Mouse (Mus musculus) midbrain, embryonic 11.5 days (tissue): ENCODE results near the gene Serpinb9b. TPM values are rescaled to one million over a fixed set of nuclear protein-coding genes. Genes with fewer than 3 reads are reported as not detected.
A peak's percentile ranks its signal among the peaks of the same experiment; 100 is the strongest.

Experiments
- ATAC-seq: fragments of 200-750 bp; cut with Nextera tagmentation; 2 replicates; pipeline ENCODE4 v1.8.0; 2017; ENCODE audit warnings: moderate TSS enrichment, moderate library complexity; ENCODE audit not compliant: low FRiP score
- DNase-seq: peaks from one replicate; pipeline ENCODE4 v3.0.0; 2015; ENCODE audit warnings: low spot score; ENCODE audit errors: missing footprints
- H3K27ac ChIP-seq: fragments of 300-500 bp; sonication (generic); 2 replicates; pipeline ENCODE4 v1.5.1; 2014; ENCODE audit warnings: low read depth, low read length
- H3K27me3 ChIP-seq: fragments of 300-500 bp; sonication (generic); 2 replicates; pipeline ENCODE4 v1.6.1; 2014; ENCODE audit warnings: mild to moderate bottlenecking, low read length, moderate library complexity, mixed read lengths; ENCODE audit not compliant: control insufficient read depth, insufficient read depth
- H3K36me3 ChIP-seq: fragments of 300-500 bp; sonication (generic); 2 replicates; pipeline ENCODE4 v1.6.1; 2014; ENCODE audit warnings: mild to moderate bottlenecking, low read length, moderate library complexity, mixed read lengths; ENCODE audit not compliant: control insufficient read depth, insufficient read depth
- H3K4me1 ChIP-seq: fragments of 300-500 bp; sonication (generic); 2 replicates; pipeline ENCODE4 v1.6.1; 2014; ENCODE audit warnings: low read length; ENCODE audit not compliant: control insufficient read depth, insufficient read depth
- H3K4me2 ChIP-seq: fragments of 300-500 bp; sonication (generic); 2 replicates; pipeline ENCODE4 v1.6.1; 2014; ENCODE audit warnings: mild to moderate bottlenecking, moderate library complexity
- H3K4me3 ChIP-seq: fragments of 300-500 bp; sonication (generic); 2 replicates; pipeline ENCODE4 v1.5.1; 2014; ENCODE audit warnings: low read depth, low read length
- H3K9ac ChIP-seq: fragments of 300-500 bp; sonication (generic); 2 replicates; pipeline ENCODE4 v1.6.1; 2014; ENCODE audit warnings: low read length
- H3K9me3 ChIP-seq: fragments of 300-500 bp; sonication (generic); 2 replicates; pipeline ENCODE4 v1.6.1; 2016; ENCODE audit warnings: low read length; ENCODE audit not compliant: control insufficient read depth
- WGBS: fragments of 180-500 bp; shearing (Covaris S2); extraction: QIAGEN DNeasy Blood & Tissue Kit; methylation state at CpG from one replicate; pipeline ENCODE4 v1.1.7; 2014; 5-methylcytosine and 5-hydroxymethylcytosine counted together
- polyA plus RNA-seq: library from polyadenylated mRNA; unstranded; fragments of >200 nt; fragmentation: Nextera tagmentation; extraction: Ambion mirVana; gene quantifications from 2 replicates; pipeline ENCODE4 v1.2.1, GENCODE M21; 2014

Gene Serpinb9b
- polyA plus RNA-seq, 1 experiment from 2014 or later: 0.12 TPM

DNA sequence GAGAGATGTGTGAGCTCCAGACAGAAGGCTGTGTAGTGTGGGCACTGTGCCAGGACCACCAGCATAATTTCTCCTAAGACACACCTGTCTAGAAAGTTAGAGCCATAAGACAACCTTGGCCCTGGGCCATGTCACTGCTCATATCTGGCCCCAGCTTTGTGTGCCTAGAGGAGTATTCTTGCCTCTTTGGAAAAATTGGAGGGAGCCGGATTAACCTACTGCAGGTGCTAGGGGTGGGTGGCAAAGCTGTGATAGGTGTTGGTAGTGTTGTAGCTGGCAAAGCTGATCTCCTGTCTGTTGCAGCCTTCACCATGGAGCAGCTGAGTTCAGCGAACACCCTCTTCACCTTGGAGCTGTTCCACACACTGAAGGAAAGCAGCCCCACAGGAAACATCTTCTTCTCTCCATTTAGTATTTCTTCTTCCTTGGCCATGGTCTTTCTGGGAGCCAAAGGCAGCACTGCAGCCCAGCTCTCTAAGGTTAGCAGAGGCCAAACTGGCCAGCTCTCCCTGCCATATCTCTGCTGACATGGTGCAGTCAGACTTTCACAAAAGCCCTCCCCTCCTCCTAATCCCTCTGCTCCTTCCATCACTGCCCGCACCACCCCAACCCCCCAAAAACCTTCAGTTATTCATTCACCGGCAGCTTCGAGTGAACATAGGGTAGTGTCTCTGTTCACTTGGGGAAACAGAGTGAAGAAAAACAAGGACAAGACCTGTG, 57.9 kb downstream of the Serpinb9b start:
- DNase-seq (no peak), ATAC-seq (peak; percentile 75)
- Histone ChIP-seq H3K9me3 (no peaks in the 10 kb centered on the region), H3K27me3 (no peaks in the 10 kb centered on the region), H3K36me3 (no peaks in the 10 kb centered on the region), H3K4me1 (peaks cover 5% of the 10 kb centered on the region), H3K4me2 (no peak overlapping the region), H3K4me3 (no peak overlapping the region), H3K27ac (no peak overlapping the region), H3K9ac (no peak overlapping the region)
- WGBS: 46% methylated on average over 5 of the region's 5 CpGs

DNA sequence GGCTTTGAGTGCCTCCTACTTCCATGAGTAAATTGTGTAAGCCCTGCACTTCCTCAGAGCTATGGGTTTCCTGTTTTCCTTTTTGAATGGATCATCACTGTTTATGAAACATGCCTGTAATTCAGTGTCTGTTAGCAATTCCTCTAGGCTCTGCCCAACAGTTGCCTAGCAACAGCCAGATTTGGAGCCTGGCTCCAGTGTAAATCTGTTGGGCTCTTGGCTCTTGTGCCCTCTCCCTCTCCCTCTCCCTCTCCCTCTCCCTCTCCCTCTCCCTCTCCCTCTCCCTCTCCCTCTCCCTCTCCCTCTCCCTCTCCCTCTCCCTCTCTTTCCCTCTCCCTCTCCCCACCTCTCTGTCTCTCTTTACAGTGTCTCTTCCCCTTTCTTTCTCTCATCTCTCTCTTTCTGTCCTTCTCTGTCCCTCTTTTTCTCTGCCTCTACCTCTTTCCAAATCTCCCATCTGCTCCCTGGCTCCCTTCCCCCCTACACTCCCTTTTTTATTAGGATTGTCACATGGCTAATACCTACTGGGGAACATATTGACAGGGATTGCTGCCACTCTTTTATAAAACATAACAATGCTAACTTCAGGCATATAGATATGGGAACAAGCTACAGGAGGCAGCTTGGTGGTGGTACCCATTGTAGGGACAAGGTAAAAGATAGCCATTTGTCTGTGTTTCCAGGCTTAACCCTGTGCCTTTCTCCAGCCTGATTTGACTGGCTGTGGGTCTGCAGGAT, 58.6 kb downstream of the Serpinb9b start:
- no peak overlapping the region for H3K9ac ChIP-seq
- ATAC-seq (peak; percentile 83), DNase-seq (peak; percentile 84)
- H3K9me3 ChIP-seq: no peaks in the 10 kb centered on the region
- no peaks in the 10 kb centered on the region for H3K27me3 ChIP-seq
- no peak overlapping the region for H3K4me3 ChIP-seq
- H3K27ac ChIP-seq: no peak overlapping the region
- peaks cover 5% of the 10 kb centered on the region for H3K4me1 ChIP-seq
- H3K36me3 ChIP-seq: no peaks in the 10 kb centered on the region
- H3K4me2 ChIP-seq: no peak overlapping the region

DNA sequence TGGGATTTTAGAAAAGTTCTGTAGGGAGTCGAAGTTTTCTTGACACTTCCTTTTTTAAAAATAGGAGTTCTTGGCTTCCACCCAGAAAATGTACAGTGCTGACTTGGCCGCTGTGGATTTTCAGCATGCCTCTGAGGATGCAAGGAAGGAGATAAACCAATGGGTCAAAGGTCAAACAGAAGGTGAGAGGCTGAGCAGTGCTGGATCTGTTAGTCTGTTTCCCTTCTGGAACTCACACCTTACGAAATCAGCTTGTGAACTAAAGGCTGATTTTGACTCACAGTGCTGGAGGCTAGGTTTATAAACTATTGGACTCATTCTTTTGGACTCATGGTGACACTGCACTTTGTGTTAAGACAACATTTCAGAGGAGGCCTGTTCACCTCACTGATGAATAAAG, 62.4 kb downstream of the Serpinb9b start:
- no peak for ATAC-seq
- 85% methylated on average over 3 of the region's 3 CpGs for WGBS

DNA sequence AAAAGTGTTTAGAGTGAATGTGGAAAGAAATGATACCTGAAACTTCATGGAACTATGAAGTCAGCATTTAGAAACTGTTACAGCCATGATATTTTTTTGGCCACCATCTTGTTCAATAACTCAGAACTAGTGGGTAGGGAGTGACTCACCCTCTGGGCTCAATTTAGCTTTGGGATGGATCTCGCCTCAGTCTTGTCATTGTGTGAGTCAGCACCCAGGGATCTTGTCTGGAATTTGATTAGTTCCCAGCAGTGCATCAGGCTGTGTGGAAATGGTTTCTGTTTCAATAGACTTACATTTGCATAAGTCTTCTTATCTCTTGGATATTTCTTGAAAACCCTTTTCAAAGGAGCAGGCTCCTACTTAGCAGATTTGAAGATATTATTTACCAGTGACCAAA, 63.3 kb downstream of the Serpinb9b start:
- no peak for ATAC-seq
- Histone ChIP-seq H3K4me1 (peaks cover under 1% of the 10 kb centered on the region), H3K9ac (no peak overlapping the region), H3K27ac (no peak overlapping the region), H3K4me2 (no peak overlapping the region), H3K9me3 (no peaks in the 10 kb centered on the region), H3K27me3 (no peaks in the 10 kb centered on the region), H3K36me3 (no peaks in the 10 kb centered on the region), H3K4me3 (no peak overlapping the region)
- no peak for DNase-seq
- WGBS: 56% methylated on average over 1 of the region's 1 CpGs

More for the DNA sequence above, 62.4 kb downstream of the Serpinb9b start:
- Histone ChIP-seq H3K36me3 (no peaks in the 10 kb centered on the region), H3K4me3 (no peak overlapping the region), H3K27ac (no peak overlapping the region), H3K4me2 (no peak overlapping the region), H3K27me3 (no peaks in the 10 kb centered on the region), H3K4me1 (peaks cover 5% of the 10 kb centered on the region), H3K9me3 (no peaks in the 10 kb centered on the region), H3K9ac (no peak overlapping the region)
- no peak for DNase-seq

DNA sequence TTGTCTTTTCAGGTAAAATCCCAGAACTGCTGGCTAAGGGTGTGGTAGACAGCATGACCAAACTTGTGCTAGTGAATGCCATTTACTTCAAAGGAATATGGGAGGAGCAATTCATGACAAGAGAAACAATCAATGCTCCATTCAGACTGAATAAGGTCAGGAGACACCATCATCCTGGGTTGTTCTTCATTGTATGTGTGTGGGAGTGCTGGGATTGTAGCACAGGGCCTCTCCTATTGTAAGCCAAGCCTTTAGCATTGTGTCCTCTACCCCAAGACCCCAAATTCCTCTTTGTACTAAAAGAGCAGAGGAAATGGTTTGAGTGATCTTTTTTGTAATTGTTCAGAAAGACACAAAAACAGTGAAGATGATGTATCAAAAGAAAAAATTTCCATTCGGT, 64.1 kb downstream of the Serpinb9b start:
- ATAC-seq: no peak

More for the DNA sequence above, 64.1 kb downstream of the Serpinb9b start:
- H3K4me2 ChIP-seq: no peak overlapping the region
- no peak overlapping the region for H3K27ac ChIP-seq
- no peaks in the 10 kb centered on the region for H3K4me1 ChIP-seq
- no peaks in the 10 kb centered on the region for H3K27me3 ChIP-seq
- no peaks in the 10 kb centered on the region for H3K9me3 ChIP-seq
- WGBS: 90% methylated on average over 1 of the region's 1 CpGs
- no peak overlapping the region for H3K4me3 ChIP-seq
- H3K9ac ChIP-seq: no peak overlapping the region
- no peaks in the 10 kb centered on the region for H3K36me3 ChIP-seq
- DNase-seq: no peak

Other genes starting within 250 kb of the Serpinb9b start
- 0.07 TPM in 1 of 2 replicates, not detected in the other for gene Mylk4, start 243.5 kb upstream of the Serpinb9b start, polyA plus RNA-seq
- 14.3 and 17.2 TPM in 2 replicates for gene Wrnip1, start 225.4 kb upstream of the Serpinb9b start, polyA plus RNA-seq
- not detected in 2 replicates for gene D930007J09Rik, start 224.6 kb upstream of the Serpinb9b start, polyA plus RNA-seq
- gene Serpinb1a, start 176.2 kb upstream of the Serpinb9b start, polyA plus RNA-seq: 2.0 and 2.9 TPM in 2 replicates
- not detected in 2 replicates for gene Serpinb1c, start 129.2 kb upstream of the Serpinb9b start, polyA plus RNA-seq
- gene Serpinb6b, start 62.2 kb upstream of the Serpinb9b start, polyA plus RNA-seq: 0.55 and 0.83 TPM in 2 replicates
- 0.63 and 1.2 TPM in 2 replicates for gene Serpinb9, start 24.2 kb upstream of the Serpinb9b start, polyA plus RNA-seq
- gene Serpinb1b, start 51.2 kb downstream of the Serpinb9b start, polyA plus RNA-seq: 0.10 and 0.25 TPM in 2 replicates
- not detected in 2 replicates for gene Serpinb9c, start 132.3 kb downstream of the Serpinb9b start, polyA plus RNA-seq
- gene Serpinb9d, start 165.5 kb downstream of the Serpinb9b start, polyA plus RNA-seq: not detected in 2 replicates
- not detected in 2 replicates for gene Serpinb9e, start 222.2 kb downstream of the Serpinb9b start, polyA plus RNA-seq